Mouse (Mus musculus): ENCODE measurements around the gene Nr1i3.

The Nr1i3 gene

GRCm38 (mm10) chr1:171213801-171214496 is at the start of gene Nr1i3:
Nr1i3 (plus strand) TSS chr1:171213970.
- in situ Hi-C loops (cut with MboI; ENCODE audit: low sequenced_read_pairs), result no loop called here

DNA sequence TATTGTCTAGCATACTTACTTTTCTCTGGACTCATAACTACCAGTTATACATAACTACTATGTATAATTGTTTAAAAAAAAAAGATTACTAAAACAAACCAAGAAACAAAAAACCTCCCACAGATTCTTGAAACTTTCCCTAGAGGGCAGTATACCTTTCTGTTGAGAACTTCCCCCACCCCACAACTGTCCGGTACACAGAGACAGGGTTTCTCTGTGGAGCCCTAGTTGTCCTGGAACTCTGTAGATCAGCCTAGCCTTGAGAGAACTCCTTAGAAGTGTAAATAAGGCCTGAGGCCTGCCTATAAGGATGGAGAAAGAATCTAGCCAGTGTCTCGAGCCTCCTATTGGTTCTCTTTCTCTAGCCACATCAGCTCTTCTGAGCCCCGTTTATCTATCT is 49.5 kb upstream of the Nr1i3 start:
- in situ Hi-C loops (cut with MboI; ENCODE audit: low sequenced_read_pairs), result no loop called here

DNA sequence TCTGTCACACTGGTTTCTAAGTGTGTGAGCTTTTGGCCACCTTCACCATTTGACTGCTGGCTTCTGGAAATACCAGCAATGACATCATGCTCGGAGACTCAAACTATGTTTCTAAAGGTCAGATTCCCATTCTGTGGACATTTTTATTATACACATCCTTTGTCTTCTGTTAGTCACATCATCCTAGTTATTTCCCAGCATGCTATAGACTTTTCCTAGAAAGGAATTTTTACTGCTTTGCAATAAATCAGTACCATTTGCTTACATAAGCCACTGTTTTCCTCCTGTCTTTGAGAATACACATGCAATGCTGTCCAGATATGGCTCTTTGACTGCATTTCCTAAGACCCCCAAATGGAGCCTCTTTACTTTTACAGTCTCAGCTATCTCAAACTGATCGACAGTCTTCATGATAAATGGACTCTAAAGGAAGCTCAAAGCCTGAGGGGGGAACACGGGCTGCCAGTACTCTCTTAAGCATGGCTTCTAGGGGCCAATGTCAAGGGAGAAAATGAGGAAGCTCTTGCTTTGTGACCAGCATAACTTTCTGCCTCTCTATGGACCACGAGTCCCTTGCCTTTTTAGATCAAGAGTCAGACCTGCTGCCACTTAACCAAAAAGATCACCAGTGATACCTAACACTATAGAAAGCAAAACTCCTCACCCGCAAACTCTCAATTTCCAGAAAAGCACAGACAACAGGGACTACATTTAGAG is 48.0 kb upstream of the Nr1i3 start:
- in situ Hi-C loops (cut with MboI; ENCODE audit: low sequenced_read_pairs), result no loop called here

- in situ Hi-C loops (cut with MboI; ENCODE audit: low sequenced_read_pairs), result no loop called here
Measured at GRCm38 (mm10) chr1:171168906-171169305, 44.9 kb upstream of the Nr1i3 start.

DNA sequence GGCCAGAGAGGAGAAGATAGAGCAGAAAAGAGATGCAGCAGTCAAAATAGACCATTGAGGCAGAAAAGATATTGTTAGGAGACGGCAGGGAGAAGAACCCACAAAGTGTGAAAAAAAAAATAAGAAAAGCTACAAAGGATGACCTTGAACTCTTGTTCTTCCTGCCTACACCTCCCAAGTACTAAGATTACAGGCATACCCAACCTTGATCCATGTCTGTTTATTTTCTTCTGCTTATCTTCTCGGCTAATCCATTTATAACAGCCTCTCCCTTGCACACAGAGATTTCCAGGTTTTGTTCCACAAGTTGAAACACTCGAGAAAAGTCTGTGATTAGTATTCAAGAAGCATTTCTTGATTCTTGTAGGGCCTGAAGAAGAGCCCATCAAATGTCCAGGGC is 43.9 kb upstream of the Nr1i3 start:
- in situ Hi-C loops (cut with MboI; ENCODE audit: low sequenced_read_pairs), result no loop called here

GRCm38 (mm10) chr1:171171138-171171537 is 42.6 kb upstream of the Nr1i3 start:
- in situ Hi-C loops (cut with MboI; ENCODE audit: low sequenced_read_pairs), result no loop called here

DNA sequence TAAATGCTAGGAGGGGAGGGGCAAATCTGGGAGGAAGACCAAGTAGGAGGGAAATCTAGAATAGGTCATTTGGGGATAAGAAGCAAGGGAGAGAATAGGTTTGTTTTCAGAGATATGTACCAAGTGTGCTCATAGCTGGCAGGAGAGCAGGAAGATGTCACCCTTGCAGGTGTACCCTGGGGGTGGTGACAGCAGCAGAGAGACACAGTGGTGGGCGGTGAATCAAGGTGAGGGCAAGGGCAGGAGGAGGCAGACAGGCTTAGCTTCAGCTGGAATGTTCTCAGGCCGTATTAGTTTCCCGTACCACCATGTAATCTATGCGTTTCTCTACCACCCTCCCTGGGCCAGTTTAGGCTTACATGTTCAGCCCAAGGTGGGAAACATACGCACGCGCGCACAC is 41.0 kb upstream of the Nr1i3 start:
- in situ Hi-C loops (cut with MboI; ENCODE audit: low sequenced_read_pairs), result no loop called here

GRCm38 (mm10) chr1:171179487-171180171 is 34.1 kb upstream of the Nr1i3 start:
- in situ Hi-C loops (cut with MboI; ENCODE audit: low sequenced_read_pairs), result no loop called here

- in situ Hi-C loops (cut with MboI; ENCODE audit: low sequenced_read_pairs), result no loop called here
Measured at GRCm38 (mm10) chr1:171183025-171183424, 30.7 kb upstream of the Nr1i3 start.

- in situ Hi-C loops (cut with MboI; ENCODE audit: low sequenced_read_pairs), result no loop called here
Measured at GRCm38 (mm10) chr1:171183620-171184019, 30.1 kb upstream of the Nr1i3 start.

DNA sequence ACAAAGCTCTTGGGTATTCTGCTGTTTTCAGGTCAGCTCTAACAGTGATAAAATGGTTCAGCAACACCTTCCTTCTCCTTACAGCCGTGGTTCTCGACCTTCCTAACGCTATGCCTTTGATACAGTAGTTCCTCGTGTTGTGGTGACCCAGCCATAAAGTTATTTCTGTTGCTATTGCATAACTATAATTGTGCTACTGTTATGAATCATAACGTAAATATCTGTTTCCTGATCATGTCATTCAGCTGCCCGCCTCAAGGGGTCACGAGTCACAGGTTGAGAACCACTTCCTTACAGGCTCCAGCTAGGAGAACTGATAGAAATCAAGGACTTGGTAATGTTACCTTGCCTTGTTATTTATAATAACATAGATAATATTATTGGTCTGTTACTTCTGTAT is 29.5 kb upstream of the Nr1i3 start:
- in situ Hi-C loops (cut with MboI; ENCODE audit: low sequenced_read_pairs), result no loop called here

DNA sequence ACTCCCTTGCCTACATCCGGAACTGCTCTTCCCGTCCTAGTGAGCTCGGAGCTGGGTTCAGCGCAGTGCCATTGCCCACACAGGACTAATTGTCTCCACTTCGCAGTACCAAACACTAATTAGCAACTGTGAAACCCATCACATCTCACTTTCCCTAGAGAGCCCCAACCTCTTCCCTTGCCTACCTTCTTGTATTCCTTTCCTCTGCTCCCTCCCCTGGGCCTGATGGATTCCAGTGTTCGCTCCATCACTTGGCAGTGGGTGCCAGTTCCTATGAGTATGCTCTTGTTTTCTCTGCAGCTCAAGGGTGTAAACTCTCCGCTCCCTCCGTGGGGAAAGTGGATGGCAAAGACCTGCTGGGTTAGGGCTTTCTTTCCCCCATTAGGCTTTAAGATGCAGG is 28.1 kb upstream of the Nr1i3 start:
- in situ Hi-C loops (cut with MboI; ENCODE audit: low sequenced_read_pairs), result no loop called here

DNA sequence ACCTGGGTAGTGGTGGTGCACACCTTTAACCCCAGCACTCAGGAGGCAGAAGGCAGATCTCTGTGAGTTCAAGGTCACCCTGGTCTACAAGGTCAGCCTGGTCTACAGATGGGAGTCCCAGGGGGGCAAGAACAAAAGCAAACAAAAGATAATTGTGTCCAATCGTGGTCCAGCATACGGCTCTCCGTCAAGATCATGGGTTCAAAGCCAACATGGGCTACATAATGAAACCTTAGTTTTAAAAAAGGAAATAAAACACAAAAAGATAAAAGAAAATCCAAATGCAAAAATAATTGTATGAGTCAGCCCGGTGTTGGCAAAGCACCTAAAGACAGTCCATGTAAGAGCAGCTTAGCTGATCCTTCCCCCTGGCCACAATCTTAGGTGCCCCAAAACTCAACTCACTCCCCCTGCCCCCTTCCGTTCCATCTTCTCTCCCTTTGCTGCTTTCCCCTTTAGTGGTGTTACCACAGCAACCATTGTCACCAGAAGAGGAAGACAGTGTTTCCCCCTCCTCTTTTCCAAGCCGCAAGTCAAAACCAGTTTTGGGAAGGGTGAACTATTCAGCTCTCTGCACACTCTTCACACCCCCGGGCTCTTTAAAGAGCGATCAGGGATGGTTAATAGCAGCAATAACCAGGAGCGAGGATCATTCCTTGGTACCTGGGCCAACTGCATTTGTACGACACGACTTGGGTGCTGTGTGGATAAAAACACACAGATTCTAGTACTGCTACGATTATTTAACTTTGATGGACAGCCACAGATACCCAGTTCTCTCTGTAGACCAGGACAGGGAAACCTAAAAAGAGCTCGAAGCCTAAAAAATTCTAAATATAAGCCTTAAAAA is 25.7 kb upstream of the Nr1i3 start:
- in situ Hi-C loops (cut with MboI; ENCODE audit: low sequenced_read_pairs), result no loop called here

GRCm38 (mm10) chr1:171189046-171189445 is 24.7 kb upstream of the Nr1i3 start:
- in situ Hi-C loops (cut with MboI; ENCODE audit: low sequenced_read_pairs), result no loop called here

GRCm38 (mm10) chr1:171189476-171190114 is 24.2 kb upstream of the Nr1i3 start:
- in situ Hi-C loops (cut with MboI; ENCODE audit: low sequenced_read_pairs), result no loop called here

GRCm38 (mm10) chr1:171190832-171191231 is 22.9 kb upstream of the Nr1i3 start:
- in situ Hi-C loops (cut with MboI; ENCODE audit: low sequenced_read_pairs), result no loop called here

DNA sequence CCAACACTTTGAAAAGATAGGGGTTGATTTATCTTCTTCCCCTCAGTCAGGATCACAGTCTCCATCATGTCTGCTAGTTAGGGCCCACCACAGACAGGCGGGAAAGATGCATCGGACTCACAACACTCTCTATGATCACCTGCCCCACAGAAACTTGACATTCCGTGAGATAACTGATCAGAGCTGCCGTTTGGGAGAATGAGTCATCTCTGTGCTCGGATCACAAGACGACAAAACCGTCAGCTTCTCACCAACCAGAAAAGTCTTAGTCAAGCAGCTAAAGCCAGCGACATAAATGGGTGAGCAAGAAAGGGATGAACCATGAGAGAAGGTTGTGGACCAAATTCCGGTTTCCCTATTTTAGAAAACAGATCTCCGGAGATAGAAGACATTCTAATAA is 21.5 kb upstream of the Nr1i3 start:
- in situ Hi-C loops (cut with MboI; ENCODE audit: low sequenced_read_pairs), result no loop called here

DNA sequence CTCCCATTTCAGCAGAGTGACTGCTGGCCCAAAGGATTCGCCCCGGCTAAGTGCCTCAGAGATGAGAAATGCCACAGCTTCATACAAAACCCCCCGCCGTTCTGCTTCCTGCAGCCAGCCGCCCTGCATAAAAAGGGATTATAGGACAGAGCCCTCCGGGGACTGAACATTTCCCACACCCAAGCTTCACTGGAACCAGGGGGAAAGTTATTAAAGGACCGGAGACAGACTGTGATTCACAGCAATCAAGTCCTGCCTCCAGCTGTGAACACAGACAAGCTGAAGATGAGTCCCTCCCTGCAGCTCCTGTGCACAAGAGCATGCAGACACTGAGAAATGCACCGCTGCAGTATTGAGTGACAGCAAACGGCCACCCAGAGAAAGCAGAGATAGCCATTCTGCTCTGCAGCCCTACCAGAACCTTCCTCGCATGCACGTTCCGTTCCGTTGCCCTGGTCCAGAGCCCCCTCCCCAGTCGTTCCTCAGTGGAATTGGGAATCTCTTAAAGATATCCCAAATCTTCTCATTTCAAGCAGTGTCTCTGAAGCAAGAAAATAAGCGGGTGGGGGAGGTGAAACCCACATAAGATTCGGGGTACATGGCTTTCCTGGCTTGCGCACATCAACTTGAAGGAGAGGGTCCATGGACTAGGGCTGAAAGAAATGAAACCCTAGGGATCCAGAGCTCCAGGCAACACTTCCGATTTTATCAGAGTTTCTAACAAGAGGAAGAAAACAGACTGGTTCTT is 20.5 kb upstream of the Nr1i3 start:
- in situ Hi-C loops (cut with MboI; ENCODE audit: low sequenced_read_pairs), result no loop called here

- in situ Hi-C loops (cut with MboI; ENCODE audit: low sequenced_read_pairs), result no loop called here
Measured at GRCm38 (mm10) chr1:171193911-171194830, 19.6 kb upstream of the Nr1i3 start.

Data from CH12F3 (cell line).